Mouse (Mus musculus) right cerebral cortex, postnatal 14 days (tissue): ENCODE measurements around the gene Lfng.

Source experiments
- DNase-seq: peaks from one replicate; pipeline ENCODE4 v3.0.0; 2022

The Lfng gene

DNA sequence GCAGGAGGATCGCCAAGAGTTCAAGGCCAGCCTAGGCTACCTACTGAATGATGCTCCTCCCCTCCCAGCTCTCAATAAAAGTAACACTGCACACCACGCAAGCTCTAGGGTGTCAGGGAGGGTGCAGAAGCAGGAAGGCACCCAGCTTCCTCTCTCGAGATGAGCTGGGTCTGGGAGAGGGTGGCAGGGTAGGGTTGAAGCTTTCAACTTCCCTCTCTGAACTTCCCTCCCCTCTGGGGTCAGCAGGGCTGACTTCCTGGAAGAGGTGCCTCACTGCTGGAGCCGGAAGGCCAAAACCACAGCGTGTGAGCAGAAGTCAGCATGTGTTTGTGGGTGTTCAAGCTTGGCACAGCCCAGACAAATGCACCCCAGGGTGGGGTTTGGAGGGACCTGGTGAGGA, 10.6 kb downstream of the Lfng start:
- DNase-seq, result no peak

GRCm38 (mm10) chr5:140619151-140619771, 12.1 kb downstream of the Lfng start:
- peak; percentile 84 for DNase-seq

DNA sequence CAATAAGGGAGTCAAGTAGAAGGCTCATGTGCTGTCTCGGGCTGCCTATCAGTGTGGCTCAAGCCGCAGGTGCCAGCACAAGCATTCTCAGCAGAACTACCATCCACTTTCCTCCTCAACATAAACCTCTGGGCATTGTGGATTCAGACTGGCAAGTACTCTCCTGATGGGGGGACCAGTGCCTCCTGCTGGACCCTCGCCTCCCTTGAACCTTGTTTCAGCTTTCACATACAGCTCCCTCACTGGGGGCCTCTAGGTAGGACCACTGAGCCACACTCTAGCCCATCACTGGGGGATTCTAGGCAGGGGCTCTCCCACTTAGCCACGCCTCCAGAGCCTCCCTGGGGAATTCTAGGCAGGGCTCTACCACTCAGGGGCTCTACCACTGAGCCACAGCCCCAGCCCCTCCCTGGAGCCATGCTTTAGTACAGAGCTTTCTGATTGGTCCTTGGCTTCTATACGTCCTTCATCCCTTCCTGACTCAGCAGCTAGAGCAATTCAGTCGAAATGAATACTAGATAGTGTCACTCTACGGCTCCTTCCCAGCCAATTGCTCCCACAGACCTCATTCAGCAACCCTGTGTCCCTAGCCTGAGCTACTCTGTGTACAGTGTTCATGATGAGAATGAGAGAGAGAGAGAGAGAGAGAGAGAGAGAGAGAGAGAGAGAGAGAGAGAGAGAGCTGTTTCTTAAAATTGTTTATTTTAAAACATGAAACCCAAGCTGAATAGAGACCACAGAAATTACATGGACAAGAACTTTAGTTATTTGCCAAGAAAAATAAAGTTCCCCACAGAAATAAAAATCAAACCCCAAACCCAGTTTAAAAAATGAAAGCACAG, 13.0 kb downstream of the Lfng start:
- no peak for DNase-seq

DNA sequence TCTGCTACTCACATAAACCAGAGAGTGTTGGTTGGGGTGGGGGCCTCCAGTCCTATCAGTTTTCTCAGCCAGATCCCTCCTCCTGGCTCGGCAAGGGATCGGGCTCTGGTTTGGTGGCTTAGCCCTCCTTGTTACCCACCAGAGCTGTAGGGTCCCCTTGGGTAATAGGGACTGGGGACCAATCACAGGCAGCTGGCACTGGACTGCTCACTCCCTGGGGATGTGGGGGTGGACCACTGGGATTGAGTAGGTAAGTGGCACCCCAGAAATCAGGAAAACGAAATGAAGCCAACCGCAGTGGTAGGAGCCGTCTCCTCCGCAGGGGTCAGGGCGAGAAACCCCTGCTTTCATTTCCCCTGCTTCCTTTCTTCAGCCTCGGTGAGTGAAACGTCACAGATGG, 14.0 kb downstream of the Lfng start:
- no peak for DNase-seq

DNA sequence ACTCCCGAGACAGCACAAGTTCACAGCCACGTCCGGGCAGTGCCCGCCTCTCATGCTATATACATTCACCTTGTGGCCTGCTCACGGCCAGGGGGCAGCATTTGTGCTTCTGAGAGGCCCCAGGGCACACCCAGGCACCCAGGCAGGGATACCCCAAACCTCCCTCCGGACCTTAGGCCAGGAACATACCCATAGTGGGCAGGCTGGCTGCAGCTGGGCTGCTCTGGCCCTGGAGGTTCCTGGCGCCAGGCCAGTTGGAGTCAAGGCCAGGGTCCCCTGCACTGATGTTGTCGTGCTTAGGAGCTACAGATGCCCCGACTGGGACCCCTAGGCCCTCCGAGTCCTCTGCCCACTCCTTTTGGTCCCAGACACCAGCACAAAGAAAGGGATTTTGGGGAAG, 14.4 kb downstream of the Lfng start:
- DNase-seq, result no peak

DNA sequence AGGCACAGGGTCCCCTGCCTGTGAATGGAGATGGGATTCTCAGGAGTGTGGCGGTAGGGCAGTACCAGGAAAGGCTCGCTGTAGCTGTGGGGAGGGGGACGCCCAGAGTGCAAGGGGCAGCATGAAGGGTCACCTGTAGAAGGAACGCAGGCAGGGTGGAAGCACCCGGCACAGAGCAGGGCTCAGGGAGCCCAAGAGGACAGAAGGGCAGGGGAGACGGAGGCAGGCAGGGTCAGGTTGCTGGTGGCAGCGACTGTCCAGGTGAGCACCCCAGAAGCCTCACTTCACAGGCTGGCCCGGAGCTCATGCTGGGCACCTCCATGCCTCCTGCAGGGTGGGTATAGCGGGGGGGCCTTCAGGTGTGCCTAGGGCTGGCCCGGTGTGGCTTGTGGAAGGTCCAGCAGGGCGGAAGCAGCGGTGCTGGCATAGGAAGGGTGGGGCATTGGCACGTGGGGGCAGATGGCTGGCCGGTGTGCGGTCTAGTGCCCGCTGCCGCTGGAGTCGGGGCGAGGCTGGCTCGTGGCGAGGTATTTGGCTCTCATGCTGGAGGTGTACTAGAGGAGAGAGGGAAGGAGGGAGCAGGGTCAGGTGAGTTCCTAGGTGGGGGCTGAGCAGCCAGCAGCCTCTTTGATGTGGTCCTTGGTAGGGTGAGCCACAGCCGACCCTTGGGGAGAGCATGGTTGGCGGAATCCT, 16.0 kb downstream of the Lfng start:
- DNase-seq, result no peak

- DNase-seq, result no peak
Observed at GRCm38 (mm10) chr5:140623791-140624190, 16.7 kb downstream of the Lfng start.

DNA sequence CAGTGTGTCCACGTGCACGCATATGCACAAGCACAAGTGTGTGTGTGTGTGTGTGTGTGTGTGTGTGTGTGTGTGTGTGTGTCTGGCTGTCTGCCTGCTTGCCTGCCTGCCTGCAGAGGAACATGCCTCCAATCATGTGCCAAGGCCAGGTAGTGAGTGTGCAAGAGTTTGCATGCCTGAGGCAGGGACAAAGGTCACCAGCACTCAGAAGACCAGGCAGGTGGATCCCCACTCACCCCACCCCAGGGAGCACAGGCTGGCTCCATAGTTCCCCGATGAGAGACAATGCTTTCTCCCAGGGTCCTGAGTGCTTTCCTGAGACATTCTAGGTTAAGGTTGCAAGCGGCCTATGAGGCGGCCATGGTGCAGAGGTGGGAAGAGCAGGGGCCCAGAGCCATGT, 17.1 kb downstream of the Lfng start:
- no peak for DNase-seq

DNA sequence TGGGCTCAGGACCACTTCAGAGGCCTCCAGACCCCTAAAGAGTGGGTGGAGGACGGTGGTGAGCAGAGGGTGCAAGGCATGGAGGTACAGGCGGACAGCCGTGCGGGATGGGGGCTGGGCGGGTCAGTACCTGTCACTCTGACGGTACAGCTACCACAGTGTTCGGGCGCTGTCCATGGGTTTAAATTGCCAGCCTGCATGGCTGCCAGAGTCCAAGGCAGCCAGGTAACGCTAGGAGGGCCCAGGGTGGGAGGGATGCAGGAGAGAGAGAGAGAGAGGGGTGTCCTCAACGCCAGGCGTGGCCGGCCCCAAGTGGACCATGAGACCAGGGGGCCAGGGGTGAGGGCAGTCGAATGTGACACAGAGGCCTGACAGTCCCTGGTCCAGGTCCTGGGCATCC, 17.8 kb downstream of the Lfng start:
- DNase-seq, result no peak

DNA sequence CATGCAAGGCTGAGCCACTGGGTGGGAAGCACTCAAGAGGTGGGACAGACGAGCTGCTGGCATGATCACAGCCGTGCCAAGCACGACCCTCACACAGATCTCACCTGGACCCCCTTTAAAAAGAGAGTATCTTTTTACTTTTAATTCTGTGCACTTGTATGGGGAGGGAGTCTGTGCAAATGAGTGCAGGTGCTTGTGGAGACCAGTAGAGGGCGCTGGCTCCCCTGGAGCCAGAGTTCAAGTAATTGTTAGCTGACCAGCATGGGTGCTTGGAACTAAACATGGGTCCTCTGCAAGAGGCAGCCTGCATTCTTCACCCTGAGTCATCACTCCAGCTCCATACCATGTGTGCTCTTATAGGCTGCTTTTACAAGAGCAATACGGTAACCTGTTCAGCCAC, 20.5 kb downstream of the Lfng start:
- DNase-seq, result no peak

DNA sequence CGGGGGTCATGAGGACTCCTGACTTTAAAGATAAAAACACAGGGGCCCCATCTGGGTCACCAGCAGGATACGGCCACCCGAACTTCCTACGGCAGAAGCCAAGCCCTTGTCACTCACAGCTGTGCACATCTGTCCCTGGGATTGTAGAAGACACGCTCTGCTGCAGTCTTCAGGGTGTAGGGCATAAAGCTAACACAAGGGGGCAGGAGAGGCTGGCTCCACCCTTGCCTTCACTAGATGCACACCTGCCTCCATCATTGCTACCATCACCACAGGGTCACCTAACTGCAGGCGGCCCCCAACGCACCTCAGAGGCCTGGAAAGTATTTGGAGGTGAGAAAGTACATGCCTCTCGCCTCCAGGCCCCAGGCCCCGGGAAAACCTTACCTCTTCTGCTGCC, 21.9 kb downstream of the Lfng start:
- DNase-seq, result no peak

DNA sequence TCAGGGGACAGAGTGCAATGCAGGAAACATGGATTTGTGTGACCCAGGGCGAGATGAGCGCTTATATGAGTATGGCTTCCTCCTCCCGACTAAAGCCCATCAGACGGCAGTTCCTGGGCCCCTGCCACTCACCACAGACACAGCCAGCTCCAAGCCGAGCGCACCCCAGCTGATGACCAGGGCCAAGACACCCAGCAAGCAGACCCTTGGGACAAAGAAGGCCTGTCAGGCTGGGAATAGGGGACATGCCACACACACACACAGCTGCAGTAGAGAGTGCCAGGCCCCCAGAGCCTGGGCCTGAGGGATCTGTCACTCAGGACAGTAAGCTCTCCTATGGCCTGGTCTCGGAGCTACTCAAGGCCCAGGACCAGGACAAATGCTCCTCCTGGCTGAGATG, 26.3 kb downstream of the Lfng start:
- DNase-seq, result no peak

- DNase-seq, result peak; percentile 67
Observed at GRCm38 (mm10) chr5:140634798-140635722, 27.9 kb downstream of the Lfng start.

- no peak for DNase-seq
Observed at GRCm38 (mm10) chr5:140636316-140637057, 29.4 kb downstream of the Lfng start.

GRCm38 (mm10) chr5:140637058-140637410, 29.9 kb downstream of the Lfng start:
- no peak for DNase-seq

DNA sequence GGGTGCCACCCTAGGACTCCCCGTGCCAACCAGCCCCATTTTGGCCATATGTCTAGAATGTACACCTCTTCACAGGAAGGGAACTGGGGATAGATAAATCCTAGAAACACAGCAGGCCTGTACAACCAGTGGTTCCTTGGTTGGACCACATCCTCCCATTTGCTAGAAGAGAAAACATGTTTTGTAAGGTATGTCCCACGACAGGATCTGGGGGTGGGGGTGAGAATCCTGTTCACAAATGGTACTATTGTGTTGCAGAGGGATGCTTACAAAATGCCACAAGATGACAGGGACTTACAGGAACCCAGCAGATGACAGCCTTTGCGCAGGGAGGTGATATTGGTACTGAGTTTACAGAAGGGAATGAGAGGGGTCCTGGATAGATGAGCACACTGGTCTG, 30.9 kb downstream of the Lfng start:
- no peak for DNase-seq

DNA sequence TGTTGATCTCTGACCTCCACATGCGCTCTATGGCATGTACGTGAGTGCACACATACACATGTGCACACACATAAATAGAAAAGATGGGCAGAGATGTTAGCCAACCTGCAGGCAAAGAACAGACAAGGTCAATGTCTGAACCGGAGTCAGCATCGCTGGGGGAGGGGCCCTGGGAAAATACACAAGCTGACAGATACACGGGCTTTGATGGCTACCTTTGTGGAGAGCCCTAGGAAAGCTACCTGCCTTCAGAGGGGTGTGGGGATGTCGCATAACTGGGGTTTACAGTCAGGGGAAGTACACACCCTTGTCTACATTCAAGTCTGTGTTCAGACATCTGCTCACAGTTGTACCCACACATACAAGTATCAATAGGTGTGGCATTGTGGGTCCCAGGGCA, 31.4 kb downstream of the Lfng start:
- no peak for DNase-seq

DNA sequence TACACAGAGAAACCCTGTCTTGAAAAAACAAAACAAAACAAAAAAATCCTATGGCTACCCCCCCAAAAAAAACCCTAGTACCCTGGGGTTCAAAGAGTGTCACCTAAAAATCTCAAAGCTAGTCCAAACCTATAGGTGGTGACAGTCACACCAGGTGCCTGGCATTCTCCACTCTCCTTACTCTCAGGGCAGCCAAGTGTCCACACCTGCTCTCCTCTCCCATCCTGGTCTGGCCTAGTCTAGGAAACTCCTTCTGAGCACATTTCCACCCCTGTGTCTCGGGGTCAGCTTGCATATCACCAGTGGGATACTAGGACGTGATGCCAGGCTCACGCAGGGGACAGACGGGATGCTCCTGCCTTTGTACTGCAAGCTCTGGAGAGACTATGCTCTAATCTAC, 32.2 kb downstream of the Lfng start:
- DNase-seq, result no peak

DNA sequence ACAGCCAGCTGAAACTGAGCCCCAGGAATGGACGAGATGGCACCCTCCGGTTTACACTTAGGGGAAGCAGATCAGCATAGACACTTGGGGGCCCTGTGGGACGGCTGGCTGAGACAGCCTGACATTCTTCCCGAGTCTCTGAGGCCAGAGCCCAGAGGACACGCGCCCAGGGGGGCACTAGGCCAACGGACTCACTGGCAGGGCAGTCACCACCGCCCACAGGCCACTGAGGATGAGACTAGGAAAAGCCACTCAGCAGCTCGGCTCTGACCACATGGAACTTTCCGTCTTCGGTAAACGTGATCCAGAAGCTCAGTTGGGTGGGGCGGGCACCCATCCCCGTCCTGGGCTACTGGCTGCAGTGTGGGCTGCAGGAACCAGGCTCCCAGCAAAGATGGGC, 32.8 kb downstream of the Lfng start:
- no peak for DNase-seq

- no peak for DNase-seq
Observed at GRCm38 (mm10) chr5:140640812-140641211, 33.7 kb downstream of the Lfng start.

DNA sequence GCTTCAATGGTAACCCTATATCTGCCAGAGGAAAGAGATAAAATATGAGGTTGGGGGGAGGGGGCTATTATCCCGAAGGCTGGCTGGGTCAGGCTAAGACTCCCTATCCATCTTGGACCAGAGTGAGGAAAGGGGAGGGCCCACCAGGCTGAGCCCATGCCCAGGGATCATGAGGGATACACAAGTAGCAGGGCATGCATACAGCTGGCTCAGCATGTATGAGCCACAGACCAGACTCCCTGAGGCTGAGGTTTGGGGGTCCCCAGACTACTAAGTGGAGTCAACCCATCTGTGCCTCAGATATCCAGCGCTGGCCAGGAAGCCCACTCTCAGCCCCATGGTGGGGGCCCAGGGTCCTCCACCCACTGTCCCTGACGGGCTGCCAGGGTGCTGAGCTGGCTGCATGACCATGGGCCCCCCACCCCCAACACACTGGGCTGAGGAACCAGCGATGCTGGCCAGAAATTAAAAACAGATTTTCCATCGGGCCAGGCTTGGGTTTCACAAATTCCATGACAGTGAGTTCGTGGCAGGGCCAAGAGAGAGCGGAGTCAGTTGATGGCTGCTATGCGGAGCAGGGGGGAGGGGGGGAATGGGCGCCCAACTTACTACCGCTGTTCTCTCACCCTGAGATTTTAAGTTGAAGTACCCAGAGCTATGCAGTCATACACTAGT, 34.3 kb downstream of the Lfng start:
- DNase-seq, result no peak

DNA sequence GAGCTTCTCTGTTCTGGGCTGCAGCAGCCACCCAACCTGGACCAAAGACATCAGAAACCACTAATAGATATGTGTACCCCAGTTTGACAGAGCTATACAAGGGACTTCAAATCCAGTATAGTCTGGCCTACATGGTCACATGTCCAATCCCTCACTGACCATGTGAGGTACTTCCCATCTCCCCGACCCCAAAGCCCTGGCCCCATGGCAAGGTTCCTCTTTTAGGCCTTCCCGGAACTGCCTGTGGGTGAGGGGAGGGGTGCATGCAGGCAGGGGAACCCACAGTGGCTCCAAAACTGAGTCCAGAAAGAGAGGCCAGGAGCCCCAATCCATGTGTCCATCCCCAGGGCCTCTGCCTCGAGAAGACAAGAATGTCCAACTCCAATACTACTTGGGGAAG, 35.0 kb downstream of the Lfng start:
- DNase-seq, result no peak
